Mouse (Mus musculus) heart, embryonic 11.5 days (tissue): ENCODE measurements around the gene Cmtr1. TPM values are rescaled to one million over a fixed set of nuclear protein-coding genes. Genes with fewer than 3 reads are reported as not detected.
A peak's percentile ranks its signal among the peaks of the same experiment; 100 is the strongest.

Source experiments
- ATAC-seq: fragments of 200-750 bp; cut with Nextera tagmentation; replicated peaks from 2 replicates; pipeline ENCODE4 v1.8.0; 2017; ENCODE audit warnings: moderate library complexity; ENCODE audit not compliant: insufficient number of reproducible peaks, low FRiP score, low TSS enrichment
- H3K27ac ChIP-seq: fragments of 300-500 bp; sonication (generic); 2 replicates; pipeline ENCODE4 v1.5.1; 2014; ENCODE audit warnings: mild to moderate bottlenecking, low read depth, low read length
- H3K27me3 ChIP-seq: fragments of 300-500 bp; sonication (generic); 2 replicates; pipeline ENCODE4 v1.6.1; 2014; ENCODE audit warnings: mild to moderate bottlenecking, low read length, mixed read lengths; ENCODE audit not compliant: control insufficient read depth, insufficient read depth
- H3K36me3 ChIP-seq: fragments of 300-500 bp; sonication (generic); 2 replicates; pipeline ENCODE4 v1.6.1; 2014; ENCODE audit warnings: mild to moderate bottlenecking, low read length, moderate library complexity, mixed read lengths; ENCODE audit not compliant: control insufficient read depth, insufficient read depth
- H3K4me1 ChIP-seq: fragments of 300-500 bp; sonication (generic); 2 replicates; pipeline ENCODE4 v1.6.1; 2014; ENCODE audit warnings: low read length; ENCODE audit not compliant: control insufficient read depth, insufficient read depth
- H3K4me2 ChIP-seq: fragments of 300-500 bp; sonication (generic); 2 replicates; pipeline ENCODE4 v1.6.1; 2014; ENCODE audit warnings: mild to moderate bottlenecking, moderate library complexity
- H3K4me3 ChIP-seq: fragments of 300-500 bp; sonication (generic); 2 replicates; pipeline ENCODE4 v1.5.1; 2014; ENCODE audit warnings: low read depth, low read length
- H3K9ac ChIP-seq: fragments of 300-500 bp; sonication (generic); 2 replicates; pipeline ENCODE4 v1.6.1; 2014; ENCODE audit warnings: mild to moderate bottlenecking, low read depth, low read length, moderate library complexity
- H3K9me3 ChIP-seq: fragments of 300-500 bp; sonication (generic); replicated peaks from 2 replicates; pipeline ENCODE4 v1.6.1; 2016; ENCODE audit warnings: low read length; ENCODE audit not compliant: control insufficient read depth
- WGBS: fragments of 180-500 bp; shearing (Covaris S2); extraction: QIAGEN DNeasy Blood & Tissue Kit; methylation state at CpG from one replicate; pipeline ENCODE4 v1.1.7; 2014; ENCODE audit not compliant: insufficient replicate concordance; 5-methylcytosine and 5-hydroxymethylcytosine counted together
- polyA plus RNA-seq: library from polyadenylated mRNA; unstranded; fragments of >200 nt; fragmentation: Nextera tagmentation; extraction: Ambion mirVana; gene quantifications from 2 replicates; pipeline ENCODE4 v1.2.1, GENCODE M21; 2014

The Cmtr1 gene
- polyA plus RNA-seq, 1 experiment from 2014 or later = 99.9 TPM

- no peaks in the 10 kb centered on the region for H3K9me3 ChIP-seq
- ATAC-seq = no peak
- peaks cover 39% of the 10 kb centered on the region for H3K36me3 ChIP-seq
- no peaks in the 10 kb centered on the region for H3K27me3 ChIP-seq
- peaks cover 9% of the 10 kb centered on the region for H3K4me1 ChIP-seq
- no peak overlapping the region for H3K4me3 ChIP-seq
- no peak overlapping the region for H3K4me2 ChIP-seq
- no peak overlapping the region for H3K27ac ChIP-seq
- H3K9ac ChIP-seq = no peak overlapping the region
- WGBS = 70% methylated on average over 4 of the region's 4 CpGs
Observed at GRCm38 (mm10) chr17:29702938-29703710, 42.7 kb downstream of the Cmtr1 start.

DNA sequence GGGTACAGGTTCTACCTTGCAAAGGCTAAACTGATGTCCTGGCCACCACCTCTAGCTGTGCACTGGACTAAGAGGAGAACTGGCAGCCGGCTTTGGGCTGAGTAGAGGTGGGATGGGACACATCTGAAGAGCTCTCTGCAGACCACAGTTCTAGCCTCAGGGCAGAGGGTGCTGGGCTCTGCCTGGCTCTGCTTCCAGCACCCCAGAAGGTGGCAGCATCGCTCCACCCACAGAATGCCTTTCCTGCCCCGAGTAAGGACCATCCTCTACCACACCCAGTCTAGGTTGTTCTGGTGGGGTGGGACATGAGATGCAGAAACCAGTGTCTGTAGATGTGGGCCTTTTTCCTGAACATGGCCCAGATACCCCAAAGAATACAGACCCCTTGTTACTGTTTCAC, 44.4 kb downstream of the Cmtr1 start:
- no peak overlapping the region for H3K4me2 ChIP-seq
- no peak overlapping the region for H3K9ac ChIP-seq
- H3K36me3 ChIP-seq = peaks cover 28% of the 10 kb centered on the region
- WGBS = 30% methylated on average over 3 of the region's 3 CpGs
- ATAC-seq = no peak
- no peaks in the 10 kb centered on the region for H3K27me3 ChIP-seq
- H3K9me3 ChIP-seq = no peaks in the 10 kb centered on the region
- H3K4me1 ChIP-seq = peaks cover 25% of the 10 kb centered on the region
- H3K4me3 ChIP-seq = no peak overlapping the region
- H3K27ac ChIP-seq = no peak overlapping the region

GRCm38 (mm10) chr17:29705881-29706280, 45.5 kb downstream of the Cmtr1 start:
- no peaks in the 10 kb centered on the region for H3K27me3 ChIP-seq
- no peak overlapping the region for H3K9ac ChIP-seq
- H3K4me3 ChIP-seq = no peak overlapping the region
- H3K4me2 ChIP-seq = no peak overlapping the region
- ATAC-seq = no peak
- H3K36me3 ChIP-seq = peaks cover 21% of the 10 kb centered on the region
- H3K27ac ChIP-seq = no peak overlapping the region
- peaks cover 36% of the 10 kb centered on the region for H3K4me1 ChIP-seq
- H3K9me3 ChIP-seq = no peaks in the 10 kb centered on the region
- 81% methylated on average over 5 of the region's 5 CpGs for WGBS

DNA sequence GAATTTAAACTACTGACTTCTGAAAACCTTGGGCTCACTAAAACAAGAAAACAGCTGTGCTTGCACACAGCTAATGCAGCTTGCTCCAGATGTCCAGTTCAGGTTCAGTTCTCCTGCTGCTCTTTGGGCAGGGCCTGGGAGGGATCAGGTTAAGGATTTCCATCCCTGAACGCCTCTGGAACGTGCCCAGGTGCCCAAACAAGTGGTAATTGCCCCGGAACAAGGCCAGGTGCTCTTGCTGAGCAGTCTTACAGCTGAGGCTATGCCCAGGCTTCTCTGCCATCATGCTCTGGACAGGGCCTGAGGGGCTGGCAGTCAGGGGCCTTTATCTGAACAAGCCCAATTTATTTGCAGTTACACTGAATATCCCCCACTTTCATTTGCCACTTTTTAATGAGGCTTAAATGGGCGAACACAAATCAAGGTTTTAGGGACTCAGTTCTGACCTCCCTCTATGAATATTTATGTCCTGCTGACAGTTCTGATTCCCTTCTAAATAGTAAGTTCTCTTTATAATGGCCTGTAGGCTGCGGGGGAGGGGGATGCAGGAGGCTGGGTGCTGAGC, 46.7 kb downstream of the Cmtr1 start:
- no peaks in the 10 kb centered on the region for H3K9me3 ChIP-seq
- ATAC-seq = no peak
- no peaks in the 10 kb centered on the region for H3K27me3 ChIP-seq
- no peak overlapping the region for H3K27ac ChIP-seq
- H3K4me3 ChIP-seq = no peak overlapping the region
- peaks cover 48% of the 10 kb centered on the region for H3K4me1 ChIP-seq
- H3K9ac ChIP-seq = no peak overlapping the region
- no peak overlapping the region for H3K4me2 ChIP-seq
- H3K36me3 ChIP-seq = peaks cover 14% of the 10 kb centered on the region
- WGBS = 73% methylated on average over 5 of the region's 5 CpGs

DNA sequence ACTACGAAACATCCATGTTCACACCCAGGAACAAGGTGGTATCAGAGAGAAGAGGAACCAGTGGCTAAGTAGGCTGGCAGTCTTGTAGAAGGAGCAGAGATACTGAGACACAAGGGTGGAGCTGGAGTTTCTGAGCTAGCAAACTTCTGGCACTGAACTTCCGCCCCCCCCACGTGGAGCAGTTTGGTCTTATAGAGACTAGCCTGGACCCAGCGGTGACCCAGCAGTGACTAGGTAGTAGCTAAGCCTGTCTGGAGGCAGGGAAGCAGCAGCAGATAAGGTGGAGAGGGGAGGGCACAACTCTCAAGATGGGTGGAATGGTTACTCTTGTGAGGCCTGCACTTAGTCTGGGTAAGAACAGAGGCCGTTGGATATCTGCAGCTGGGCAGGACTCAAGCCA, 48.4 kb downstream of the Cmtr1 start:
- no peak for ATAC-seq
- peaks cover 55% of the 10 kb centered on the region for H3K4me1 ChIP-seq
- no peaks in the 10 kb centered on the region for H3K9me3 ChIP-seq
- 0 out of 2 replicates have a peak overlapping the region, but pooled peaks have one; percentile 10 for H3K27ac ChIP-seq
- 0 out of 2 replicates have a peak overlapping the region, but pooled peaks have one; percentile 22 for H3K9ac ChIP-seq
- WGBS = 60% methylated on average over 5 of the region's 5 CpGs
- no peak overlapping the region for H3K4me3 ChIP-seq
- H3K36me3 ChIP-seq = 0 out of 2 replicates have a peak, but pooled peaks cover 2% of the 10 kb centered on the region
- H3K4me2 ChIP-seq = peak overlapping the region; percentile 8; the same call in 1 of the 2 replicates
- H3K27me3 ChIP-seq = no peaks in the 10 kb centered on the region

GRCm38 (mm10) chr17:29710562-29711044, 50.2 kb downstream of the Cmtr1 start:
- Histone ChIP-seq H3K36me3 (no peaks in the 10 kb centered on the region), H3K9me3 (no peaks in the 10 kb centered on the region), H3K9ac (peak overlapping the region; percentile 28; the same call in 1 of the 2 replicates), H3K4me1 (peaks cover 53% of the 10 kb centered on the region), H3K4me3 (no peak overlapping the region), H3K4me2 (no peak overlapping the region), H3K27me3 (no peaks in the 10 kb centered on the region), H3K27ac (0 out of 2 replicates have a peak overlapping the region, but pooled peaks have one; percentile 6)
- 44% methylated on average over 11 of the region's 11 CpGs for WGBS
- ATAC-seq = no peak

DNA sequence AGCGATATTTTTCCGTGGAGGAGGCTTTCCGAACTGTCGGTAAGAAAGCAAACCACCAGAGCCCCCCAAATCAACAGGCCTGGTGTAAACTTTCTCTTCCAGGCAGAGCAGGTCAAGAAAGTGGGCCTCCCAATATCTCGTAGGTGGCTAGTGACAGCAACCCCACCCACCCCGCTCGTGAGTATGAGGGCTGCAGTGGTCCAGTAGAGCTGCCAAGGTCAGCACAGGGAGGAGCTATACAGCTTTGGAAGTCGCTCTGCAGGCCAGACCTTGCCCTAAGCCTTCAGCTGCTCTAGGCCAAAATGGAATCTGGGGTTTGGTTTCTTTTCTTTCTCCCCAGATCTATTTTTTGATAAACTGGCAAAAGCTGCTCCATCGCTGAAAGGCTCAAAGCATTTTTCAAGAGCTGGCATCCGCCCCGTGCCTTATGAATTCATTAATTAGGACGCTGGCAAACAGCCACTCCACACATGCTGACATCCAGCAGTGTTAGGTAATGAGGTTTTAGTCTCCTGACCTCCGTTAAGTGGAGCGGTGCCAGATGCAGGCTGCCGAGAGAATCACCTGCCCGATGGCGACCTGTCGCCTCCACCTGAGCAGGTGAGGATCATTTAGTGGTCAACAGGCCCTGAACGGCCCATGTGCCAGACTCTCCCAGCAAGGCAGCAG, 50.8 kb downstream of the Cmtr1 start:
- WGBS = 68% methylated on average over 19 of the region's 19 CpGs
- Histone ChIP-seq H3K27me3 (no peaks in the 10 kb centered on the region), H3K36me3 (no peaks in the 10 kb centered on the region), H3K9me3 (no peaks in the 10 kb centered on the region), H3K27ac (no peak overlapping the region), H3K4me2 (no peak overlapping the region), H3K4me3 (no peak overlapping the region), H3K9ac (no peak overlapping the region; the same call in 1 of the 2 replicates), H3K4me1 (peaks cover 52% of the 10 kb centered on the region)
- no peak for ATAC-seq

- no peak overlapping the region for H3K27ac ChIP-seq
- H3K9ac ChIP-seq = no peak overlapping the region
- WGBS = 62% methylated on average over 8 of the region's 8 CpGs
- no peaks in the 10 kb centered on the region for H3K36me3 ChIP-seq
- H3K9me3 ChIP-seq = no peaks in the 10 kb centered on the region
- H3K4me1 ChIP-seq = peaks cover 52% of the 10 kb centered on the region
- H3K4me3 ChIP-seq = no peak overlapping the region
- H3K27me3 ChIP-seq = no peaks in the 10 kb centered on the region
- no peak for ATAC-seq
- no peak overlapping the region for H3K4me2 ChIP-seq
Observed at GRCm38 (mm10) chr17:29711745-29712431, 51.5 kb downstream of the Cmtr1 start.
